10 mouse cellular contexts compared by ENCODE assay signal in the genomic region with DNA sequence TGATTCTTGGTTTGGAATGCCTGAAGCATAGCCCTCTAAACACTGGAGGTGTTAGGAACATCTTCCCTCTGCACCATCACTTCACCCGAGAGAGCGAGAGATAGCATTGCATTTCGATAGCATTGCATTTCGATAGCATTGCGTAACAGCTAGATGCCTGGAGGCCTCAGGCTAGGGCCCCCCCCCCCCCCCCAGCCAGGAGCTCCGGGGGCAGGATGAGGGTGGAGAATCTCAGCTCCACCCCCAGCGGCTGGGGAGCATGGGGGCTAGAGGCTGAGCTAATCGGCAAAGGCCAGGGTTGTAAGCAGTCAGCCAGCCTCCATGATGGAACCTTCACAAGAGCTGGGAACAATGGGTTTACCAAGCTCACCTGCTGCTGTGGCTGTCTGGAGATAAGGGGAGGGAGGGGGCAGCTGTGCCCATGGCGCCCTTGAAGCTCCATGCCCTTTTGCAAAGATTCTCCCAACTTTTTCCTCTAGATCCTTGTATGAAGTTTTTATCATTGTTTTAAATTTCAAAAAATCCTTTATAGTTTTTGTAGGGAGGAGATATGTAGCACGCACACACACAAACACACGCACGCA. TPM values are rescaled to one million over a fixed set of nuclear protein-coding genes. Genes with fewer than 3 reads are reported as not detected.
DNase-seq lines count a peak whose midpoint lies in the region; ATAC-seq lines count a peak whose summit lies in the region.
"Had no signal": no experiment of that assay in that cellular context is flagged by ENCODE, and none has a peak within 500 bp of the region (broad histone marks: within the 10 kb centered on the region; RNA-seq: fewer than 3 reads in every experiment).

No protein-coding gene starts in this region.

- WGBS in heart, embryonic 13.5 days = 28% methylated on average over 12 of the region's 12 CpGs
- 43% methylated on average over 12 of the region's 12 CpGs for WGBS in hindbrain, embryonic 13.5 days

- DNase-seq in heart, adult 11 months = no peak
- peak; percentile 72 for DNase-seq in NIH3T3 (ENCODE audit: low read depth)
- DNase-seq in lung, postnatal 36 days = peak; percentile 38
- no peak for DNase-seq in T-cell, adult 2 months (ENCODE audit: low spot score)
- no peak for DNase-seq in thymus, postnatal 25 days
- DNase-seq in left cerebral cortex, adult 8-10 months (ENCODE audit: low spot score in 2 of 2) = no peak
- DNase-seq: liver, embryonic 13.5 days had no signal

- peak; percentile 51; the same call in 1 of the 2 replicates for ATAC-seq in heart, embryonic 13.5 days (ENCODE audit: extremely low read depth, insufficient number of reproducible peaks, low FRiP score, low TSS enrichment)
- no peak for ATAC-seq in hindbrain, embryonic 13.5 days (ENCODE audit: low FRiP score)

- H3K36me3 ChIP-seq in heart, embryonic 13.5 days = peaks cover 3% of the 10 kb centered on the region; the same call in 1 of the 2 replicates
- no peaks in the 10 kb centered on the region for H3K36me3 ChIP-seq in hindbrain, embryonic 13.5 days
- H3K36me3 ChIP-seq: liver, embryonic 13.5 days had no signal

- peak overlapping the region; percentile 75 for H3K9ac ChIP-seq in heart, embryonic 13.5 days
- H3K9ac ChIP-seq in hindbrain, embryonic 13.5 days = no peak overlapping the region
- H3K9ac ChIP-seq: liver, embryonic 13.5 days had no signal

- no peaks in the 10 kb centered on the region for H3K9me3 ChIP-seq in heart, embryonic 13.5 days
- no peaks in the 10 kb centered on the region for H3K9me3 ChIP-seq in hindbrain, embryonic 13.5 days
- H3K9me3 ChIP-seq: liver, embryonic 13.5 days had no signal

- peaks cover 90% of the 10 kb centered on the region for H3K4me1 ChIP-seq in heart, embryonic 13.5 days
- H3K4me1 ChIP-seq in hindbrain, embryonic 13.5 days (replicated peaks) = peaks cover 87% of the 10 kb centered on the region

- peak overlapping the region; percentile 89 for H3K27ac ChIP-seq in heart, embryonic 13.5 days (replicated peaks)
- peak overlapping the region; percentile 31; the same call in 1 of the 2 replicates for H3K27ac ChIP-seq in hindbrain, embryonic 13.5 days
- H3K27ac ChIP-seq: liver, embryonic 13.5 days had no signal

- H3K4me3 ChIP-seq in heart, embryonic 13.5 days = peak overlapping the region; percentile 8
- H3K4me3 ChIP-seq in hindbrain, embryonic 13.5 days = no peak overlapping the region
- H3K4me3 ChIP-seq: liver, embryonic 13.5 days had no signal

- peak overlapping the region; percentile 59 for H3K4me2 ChIP-seq in heart, embryonic 13.5 days
- peak overlapping the region; percentile 18; the same call in 1 of the 2 replicates for H3K4me2 ChIP-seq in hindbrain, embryonic 13.5 days
- H3K4me2 ChIP-seq: liver, embryonic 13.5 days had no signal

- H3K27me3 ChIP-seq in heart, embryonic 13.5 days (replicated peaks) = no peaks in the 10 kb centered on the region
- H3K27me3 ChIP-seq in hindbrain, embryonic 13.5 days = no peaks in the 10 kb centered on the region
- H3K27me3 ChIP-seq: CH12.LX; liver, embryonic 13.5 days had no signal

RNA-seq across cellular contexts. Expression of gene Afap1, which starts 8.2 kb away (rescaled TPM):
- polyA plus RNA-seq in heart, embryonic 13.5 days (2015; fragmentation: Nextera tagmentation; extraction: Ambion mirVana) = 24.9 and 26.9 TPM in 2 replicates
- 82.8 and 86.5 TPM in 2 replicates for polyA plus RNA-seq in hindbrain, embryonic 13.5 days (2015; fragmentation: Nextera tagmentation; extraction: Ambion mirVana)
- 10 to 100 TPM; 26.8 to 30.0 (median 29.3) TPM for total RNA-seq in left cerebral cortex, adult 8-10 months (2022)

Comparison
In these comparisons a context has a peak if more than half of its experiments do, and no peak if none do; other contexts are left out.
1. DNase-seq: peak in NIH3T3 (single experiment) and lung, postnatal 36 days (single experiment); none in heart, adult 11 months (single experiment), T-cell, adult 2 months (single experiment), thymus, postnatal 25 days (single experiment) and left cerebral cortex, adult 8-10 months (0 of 2).